Mouse (Mus musculus): Measurements from ENCODE around the gene Ctsr. TPM values are rescaled to one million over a fixed set of nuclear protein-coding genes. Genes with fewer than 3 reads are reported as not detected.

Gene Ctsr
- total RNA-seq (2023), result not detected in 4 replicates

GRCm38 (mm10) chr13:61164156-61164555, at the start of gene Ctsr:
Ctsr (minus strand) TSS chr13:61164256.

GRCm38 (mm10) chr13:61203310-61203709, 39.3 kb upstream of the Ctsr start, which contains the start of gene Cts6:
Cts6 (minus strand) TSS chr13:61203410.

Other genes with a start within 250 kb of the Ctsr start
- not detected in 4 replicates for gene Gm49393, start 228.7 kb downstream of the Ctsr start, total RNA-seq (2023)
- gene Gm49391, start 227.7 kb downstream of the Ctsr start, total RNA-seq (2023), result 0.67 to 1.1 TPM in 2 of 4 replicates, not detected in the others
- gene Ctla2a, start 227.6 kb downstream of the Ctsr start, total RNA-seq (2023), result 2.4 to 6.2 TPM (median 4.2 TPM) in 4 replicates
- not detected in 4 replicates for gene Tpbpa, start 222.3 kb downstream of the Ctsr start, total RNA-seq (2023)
- not detected in 4 replicates for gene Ctsj, start 158.3 kb downstream of the Ctsr start, total RNA-seq (2023)
- gene Ctsq, start 123.6 kb downstream of the Ctsr start, total RNA-seq (2023), result not detected in 4 replicates
- not detected in 4 replicates for gene Cts6, start 39.2 kb upstream of the Ctsr start, total RNA-seq (2023)
- gene Cts8, start 91.1 kb upstream of the Ctsr start, total RNA-seq (2023), result not detected in 4 replicates
- not detected in 4 replicates for gene Gm49398, start 124.6 kb upstream of the Ctsr start, total RNA-seq (2023)
- not detected in 4 replicates for gene Cts7, start 193.9 kb upstream of the Ctsr start, total RNA-seq (2023)

All from B cell, adult 62 days (primary cell).